Mouse (Mus musculus) cerebellum, postnatal 4 days (tissue): ENCODE data around the gene Siah2.
A peak's percentile ranks its signal among the peaks of the same experiment; 100 is the strongest.

Experiments used
- DNase-seq, 2 experiments: peaks; one replicate each; pipeline ENCODE4 v3.0.0; 2022; ENCODE audit warnings: low spot score in 2 of 2, mixed read lengths in 1 of 2

The Siah2 gene

DNA sequence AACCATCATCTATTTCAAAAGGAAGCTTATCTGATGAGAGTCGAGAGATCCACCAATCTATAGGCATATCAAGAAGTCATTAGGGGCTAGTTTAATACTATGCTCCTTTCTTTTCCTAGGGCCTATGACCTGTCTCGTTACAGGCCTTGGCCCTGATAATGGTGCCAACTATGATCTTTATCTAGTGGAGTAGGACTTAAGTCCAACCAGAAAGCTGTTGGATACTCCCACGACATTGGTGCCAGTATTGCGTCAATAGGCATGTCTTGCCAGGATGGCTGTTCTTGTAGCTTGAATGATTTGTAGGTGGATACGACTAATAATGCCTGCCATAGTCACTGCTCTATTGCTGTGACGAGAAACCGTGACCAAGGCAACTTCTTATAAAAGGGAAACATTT, 28.2 kb downstream of the Siah2 start:
- DNase-seq, result no peak

- DNase-seq, result no peak
These were observed 31.6 kb downstream of the Siah2 start for GRCm38 (mm10) chr3:58660636-58661035.

GRCm38 (mm10) chr3:58657356-58657755, 34.8 kb downstream of the Siah2 start:
- DNase-seq, result peak in 1 of 2 experiments; percentile 36

- peak in 1 of 2 experiments; percentile 72 for DNase-seq
These were observed 36.7 kb downstream of the Siah2 start for GRCm38 (mm10) chr3:58655362-58656130.

- no peak for DNase-seq
These were observed 38.3 kb downstream of the Siah2 start for GRCm38 (mm10) chr3:58653907-58654306.

- no peak for DNase-seq
These were observed 41.9 kb downstream of the Siah2 start for GRCm38 (mm10) chr3:58650328-58650727.

GRCm38 (mm10) chr3:58647179-58647578, 45.0 kb downstream of the Siah2 start:
- DNase-seq, result no peak

- no peak for DNase-seq
These were observed 46.0 kb downstream of the Siah2 start for GRCm38 (mm10) chr3:58646180-58646579.

DNA sequence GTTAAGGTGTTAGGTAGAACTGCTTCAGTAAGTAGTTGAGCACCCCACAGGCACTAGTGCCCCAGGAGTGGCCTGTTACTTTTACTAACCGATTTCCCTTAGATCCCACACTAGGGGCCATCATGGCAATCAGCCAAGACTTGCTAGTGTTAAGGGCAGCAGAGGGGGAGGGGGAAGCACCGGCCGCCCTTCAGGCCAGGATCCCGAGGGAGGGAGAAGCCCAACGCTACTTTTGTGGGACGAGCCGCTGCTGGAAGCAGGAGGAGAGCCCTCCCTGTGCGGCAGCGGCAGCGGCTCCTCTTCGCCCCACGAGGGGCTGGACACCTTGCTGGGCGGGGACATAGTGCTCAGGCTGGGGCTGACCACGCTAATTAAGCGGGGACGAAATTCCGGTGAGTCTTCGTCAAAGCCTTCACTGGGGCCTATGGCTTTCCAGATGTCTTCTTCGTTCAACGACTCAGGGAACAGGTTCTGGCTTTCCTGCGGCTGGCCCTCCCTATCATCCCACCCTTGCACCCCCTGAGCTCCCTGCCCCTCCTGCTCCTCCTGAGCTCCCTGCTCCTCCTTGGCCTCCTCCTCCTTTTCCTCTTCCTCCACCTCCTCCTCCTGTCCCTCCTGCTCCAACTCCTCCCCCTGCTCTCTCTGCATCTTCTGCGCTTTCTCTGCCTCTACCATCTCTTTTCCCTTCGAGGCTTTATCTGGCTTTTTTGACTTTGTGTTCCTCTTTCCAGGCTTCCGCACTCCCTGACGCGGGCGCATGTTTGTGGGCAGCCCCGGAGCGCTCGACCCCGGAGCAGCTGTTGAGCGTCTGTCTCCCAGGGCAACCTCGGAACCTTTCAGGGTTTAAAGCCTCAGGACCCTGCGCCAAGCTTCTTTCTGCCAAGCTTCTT, 55.5 kb downstream of the Siah2 start, which contains the start of gene Erich6:
Erich6 (minus strand) TSS at position 802 of the 890 bp plus-strand sequence.
- DNase-seq, result peak in 1 of 2 experiments; percentile 30

DNA sequence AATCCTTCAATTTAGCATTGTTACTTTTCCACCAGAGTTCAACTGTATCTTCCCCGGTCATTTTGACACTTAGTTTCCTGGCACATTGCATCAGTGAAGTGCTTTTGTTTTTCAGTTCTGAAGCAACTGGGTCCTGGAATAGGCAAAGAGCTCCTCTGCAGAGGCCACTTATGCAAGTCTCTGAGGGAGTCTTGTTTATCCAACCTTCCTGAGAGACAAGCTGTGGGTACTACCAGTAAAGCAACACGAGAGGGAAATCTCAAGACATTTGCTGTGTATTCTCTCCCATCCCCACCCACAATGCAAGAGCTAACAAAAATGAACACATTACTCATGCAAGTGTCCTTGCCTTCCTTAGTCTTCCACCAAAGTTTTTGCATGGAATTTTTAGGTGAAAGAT, 60.5 kb downstream of the Siah2 start:
- no peak for DNase-seq

DNA sequence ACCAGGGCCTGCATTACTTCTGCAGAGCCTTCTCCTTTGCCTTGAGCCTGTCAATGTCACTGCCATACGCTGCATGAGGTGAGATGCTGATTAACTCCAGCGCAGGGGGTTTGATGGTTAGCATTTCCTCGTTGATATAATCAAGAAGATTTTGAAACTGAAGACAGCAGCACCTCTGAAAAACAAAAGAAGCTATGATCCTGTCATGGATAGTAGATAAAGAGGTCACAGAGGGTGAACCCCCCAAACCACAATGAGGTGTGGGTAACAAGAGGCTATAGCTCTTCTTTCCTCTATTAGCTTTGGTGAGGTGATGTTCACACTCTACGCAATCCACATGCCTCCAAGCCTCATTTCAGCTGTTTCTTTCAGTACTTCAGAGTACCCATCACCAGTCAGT, 67.2 kb downstream of the Siah2 start:
- DNase-seq, result no peak
